Mouse (Mus musculus): ENCODE results near the gene M1ap. TPM values are rescaled to one million over a fixed set of nuclear protein-coding genes. Genes with fewer than 3 reads are reported as not detected.

M1ap gene
- total RNA-seq, 2 experiments from 2014 or later = 0.49 TPM; not detected in 1

- DNase-seq = no peak
Measured at GRCm38 (mm10) chr6:83034463-83035055, 87.9 kb downstream of the M1ap start.

DNA sequence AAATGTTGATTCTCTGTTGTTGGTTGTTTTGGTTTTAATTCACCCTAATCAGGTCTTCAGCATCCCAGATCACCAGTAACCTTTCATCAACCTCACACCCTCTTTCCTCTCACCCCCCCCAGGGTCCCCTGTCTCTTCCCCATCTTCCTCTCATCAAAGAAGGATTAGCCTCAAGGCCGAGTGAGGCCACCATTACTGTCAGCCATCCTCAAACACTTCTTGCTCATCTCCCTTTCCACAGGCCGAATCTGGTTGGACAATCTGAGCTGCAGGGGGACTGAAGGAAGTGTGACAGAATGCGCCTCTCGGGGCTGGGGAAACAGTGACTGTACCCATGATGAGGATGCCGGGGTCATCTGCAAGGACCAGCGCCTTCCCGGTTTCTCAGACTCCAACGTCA is 90.5 kb downstream of the M1ap start:
- DNase-seq = no peak

DNA sequence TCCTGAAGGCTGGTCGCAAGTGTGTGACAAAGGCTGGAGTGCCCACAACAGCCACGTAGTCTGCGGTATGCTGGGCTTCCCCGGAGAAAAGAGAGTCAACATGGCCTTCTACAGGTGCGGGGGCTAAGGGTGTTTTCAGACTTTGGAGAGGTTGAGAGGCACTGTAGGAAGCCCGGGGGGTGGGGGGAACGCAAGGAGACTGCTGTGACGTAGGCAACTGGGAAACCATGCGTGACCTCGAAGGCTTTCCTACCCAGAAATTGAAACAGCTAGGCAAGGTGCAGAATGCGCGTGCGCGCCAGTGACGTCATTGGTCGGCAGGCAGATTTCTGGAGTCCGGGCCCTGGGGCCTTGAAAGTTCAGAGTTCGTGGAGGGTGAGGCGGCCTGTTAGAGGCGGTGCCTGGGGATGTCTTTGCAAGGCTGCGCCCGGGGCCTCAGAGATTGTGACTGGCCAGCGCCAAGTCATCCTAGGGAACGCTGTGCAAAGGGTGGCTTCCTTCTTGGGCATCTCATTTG is 91.9 kb downstream of the M1ap start:
- DNase-seq = peak; percentile 95

- no peak for DNase-seq
Measured at GRCm38 (mm10) chr6:83040601-83041000, 93.9 kb downstream of the M1ap start.

GRCm38 (mm10) chr6:83043561-83043960 is 96.9 kb downstream of the M1ap start:
- no peak for DNase-seq

- DNase-seq = no peak
Measured at GRCm38 (mm10) chr6:83043993-83044392, 97.3 kb downstream of the M1ap start.

GRCm38 (mm10) chr6:83044742-83045141 is 98.0 kb downstream of the M1ap start:
- no peak for DNase-seq

DNA sequence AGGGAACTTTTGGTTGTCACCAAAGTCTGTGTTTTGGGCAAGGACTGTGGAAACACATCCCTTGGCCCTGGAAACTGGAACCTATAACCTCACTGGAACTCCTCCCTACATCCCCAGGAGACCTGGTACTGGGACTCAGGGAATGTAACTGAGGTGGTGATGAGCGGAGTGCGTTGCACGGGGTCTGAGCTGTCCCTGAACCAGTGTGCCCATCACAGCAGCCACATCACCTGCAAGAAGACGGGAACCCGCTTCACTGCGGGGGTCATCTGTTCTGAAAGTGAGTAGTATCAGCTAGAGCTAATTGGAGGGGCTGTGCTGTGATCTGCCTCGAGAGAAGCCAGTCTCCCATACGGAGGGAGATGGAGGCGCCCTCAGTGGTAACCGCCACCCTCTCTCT is 102.7 kb downstream of the M1ap start:
- no peak for DNase-seq

DNA sequence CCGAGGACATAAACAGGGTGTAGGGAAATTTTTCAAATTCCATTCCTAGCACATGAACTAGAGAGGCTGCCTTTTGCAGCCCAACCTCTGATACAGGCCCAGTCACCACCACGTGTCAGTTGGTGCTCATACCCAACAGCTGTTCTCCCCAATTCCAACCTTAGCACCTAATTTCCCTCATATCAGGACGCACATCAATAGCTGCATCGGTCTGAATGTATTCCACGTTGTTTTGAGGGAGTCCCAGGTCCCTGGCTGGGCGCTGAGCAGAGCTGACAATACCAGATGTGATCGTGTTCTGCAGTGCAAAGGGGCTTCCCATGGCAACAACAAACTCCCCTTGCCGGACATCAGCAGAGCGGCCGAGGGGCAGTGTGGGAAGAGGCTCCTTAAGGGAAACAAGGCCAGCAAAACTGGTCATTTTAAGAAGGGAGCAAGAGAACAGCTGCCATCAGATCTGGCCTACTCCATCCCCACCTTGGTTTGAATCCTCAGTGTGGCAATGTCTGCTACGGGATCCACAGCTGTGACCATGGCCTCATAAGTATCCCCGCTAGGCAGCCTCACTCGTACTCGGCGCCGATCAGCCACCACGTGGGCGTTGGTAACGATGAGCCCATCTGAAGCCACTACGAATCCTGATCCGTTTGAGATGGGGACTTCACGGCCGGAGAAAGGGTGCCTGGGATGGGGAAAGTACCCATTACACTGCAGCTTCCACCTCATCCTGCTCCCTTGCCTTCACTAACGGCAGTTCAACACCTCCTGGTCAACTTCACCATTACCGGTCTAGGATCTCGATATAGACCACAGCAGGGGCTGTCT is 106.6 kb downstream of the M1ap start:
- no peak for DNase-seq

DNA sequence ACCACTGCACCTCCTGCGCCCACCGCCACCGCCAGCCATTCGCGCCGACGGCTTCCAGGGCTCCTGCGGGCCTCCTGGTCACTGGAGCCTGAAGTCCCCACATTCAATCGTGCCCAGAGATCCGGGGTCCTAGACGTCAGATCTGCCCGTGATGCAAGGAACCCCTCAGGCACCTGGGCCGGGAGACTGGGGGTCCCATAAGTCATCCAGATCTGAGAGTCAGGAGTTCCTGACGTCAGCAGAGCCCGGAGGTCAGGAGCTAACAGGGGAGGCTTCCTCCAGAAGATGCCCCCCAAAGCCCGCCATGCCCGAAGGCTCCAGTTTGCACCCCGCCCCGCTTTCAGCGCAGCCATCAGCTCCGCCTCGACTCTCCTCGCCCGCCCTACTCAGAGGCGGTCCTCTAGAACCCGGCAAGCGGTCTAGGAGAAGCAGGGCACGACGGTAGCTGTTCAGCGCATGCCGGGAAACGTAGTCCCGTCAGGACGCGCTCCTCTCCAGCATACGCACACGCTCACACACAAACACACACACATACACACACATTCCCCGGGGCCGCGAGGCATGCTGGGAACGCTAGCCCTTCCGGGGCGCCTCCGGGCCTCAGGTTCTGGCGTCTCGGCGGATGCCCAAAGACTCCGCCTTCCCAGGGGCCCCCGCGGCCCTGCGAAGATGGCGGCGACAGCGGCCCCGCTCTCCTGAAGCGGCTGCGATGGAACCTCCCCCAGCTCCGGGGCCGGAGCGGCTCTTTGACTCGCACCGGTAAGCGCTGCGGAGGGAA is 107.6 kb downstream of the M1ap start, which contains the start of gene Aup1:
TSS of gene Aup1 (plus strand) at position 448 of the 778 bp plus-strand sequence.
- DNase-seq = peak; percentile 94

DNA sequence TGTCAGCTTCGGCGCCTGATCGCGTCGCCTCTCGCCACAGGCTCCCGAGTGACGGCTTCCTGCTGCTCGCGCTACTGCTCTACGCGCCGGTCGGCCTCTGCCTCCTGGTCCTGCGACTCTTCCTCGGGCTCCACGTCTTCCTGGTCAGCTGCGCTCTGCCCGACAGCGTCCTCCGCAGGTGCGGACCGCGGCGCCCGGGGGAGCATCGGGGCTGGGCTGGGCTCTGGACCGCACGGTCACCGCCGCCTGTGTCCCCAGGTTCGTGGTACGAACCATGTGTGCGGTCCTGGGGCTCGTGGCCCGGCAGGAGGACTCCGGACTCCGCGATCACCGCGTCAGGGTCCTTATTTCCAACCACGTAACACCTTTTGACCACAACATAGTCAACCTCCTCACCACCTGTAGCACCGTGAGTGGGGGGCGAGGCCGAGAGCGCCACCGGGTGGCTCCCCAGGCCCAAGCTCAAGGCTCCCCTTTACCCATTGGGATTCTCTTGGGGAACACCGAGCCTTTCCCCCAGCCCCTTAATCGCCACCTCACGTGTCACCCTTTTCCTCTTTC is 108.2 kb downstream of the M1ap start, which contains the start of gene Htra2:
TSS of gene Htra2 (minus strand) at position 403 of the 561 bp plus-strand sequence.
- DNase-seq = peak; percentile 40

- no peak for DNase-seq
Measured at GRCm38 (mm10) chr6:83057790-83058189, 111.1 kb downstream of the M1ap start, which contains the start of gene Dqx1. Gene Dqx1 (plus strand): TSS chr6:83057844.

DNA sequence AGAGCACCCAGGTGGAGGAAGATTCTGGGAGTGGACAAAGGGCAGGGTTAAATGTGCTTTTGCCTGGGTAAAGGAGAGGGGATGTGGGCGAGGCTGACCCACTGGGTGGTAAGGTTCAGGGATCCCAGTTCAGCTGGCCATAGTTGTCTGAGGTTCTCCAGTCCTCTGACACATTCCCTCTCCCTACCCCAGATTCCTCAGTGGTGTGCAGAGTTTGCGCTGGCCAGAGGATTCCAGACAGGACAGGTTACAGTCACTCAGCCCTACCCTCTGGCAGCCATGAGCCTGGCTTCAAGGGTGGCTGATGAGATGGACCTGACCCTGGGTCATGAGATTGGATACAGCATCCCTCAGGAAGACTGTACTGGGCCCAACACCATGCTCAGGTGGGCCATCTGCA is 112.0 kb downstream of the M1ap start:
- DNase-seq = no peak

GRCm38 (mm10) chr6:83065995-83066394 is 119.3 kb downstream of the M1ap start:
- no peak for DNase-seq

- DNase-seq = no peak
Measured at GRCm38 (mm10) chr6:83066441-83066840, 119.7 kb downstream of the M1ap start.

DNA sequence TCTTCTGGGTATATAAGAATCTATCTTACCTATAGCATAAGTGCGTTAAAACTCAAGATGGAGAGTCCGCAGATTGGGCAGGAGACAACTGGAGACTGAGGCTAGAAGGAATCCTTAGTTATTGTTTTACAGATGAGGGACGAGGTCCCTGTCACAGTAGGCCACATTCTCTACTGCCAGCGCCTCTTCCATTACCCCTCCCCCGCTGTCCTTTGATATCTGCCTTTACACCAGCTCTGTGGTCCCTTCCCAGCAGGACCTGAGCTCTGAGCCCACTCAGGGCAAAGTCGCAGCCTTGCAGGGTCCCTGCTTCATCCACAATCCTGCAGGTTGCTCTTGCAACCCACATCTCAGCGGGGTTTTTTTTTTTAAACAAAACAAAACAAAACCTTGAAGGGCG is 121.5 kb downstream of the M1ap start:
- no peak for DNase-seq

GRCm38 (mm10) chr6:83068706-83069487 is 122.2 kb downstream of the M1ap start:
- no peak for DNase-seq

DNA sequence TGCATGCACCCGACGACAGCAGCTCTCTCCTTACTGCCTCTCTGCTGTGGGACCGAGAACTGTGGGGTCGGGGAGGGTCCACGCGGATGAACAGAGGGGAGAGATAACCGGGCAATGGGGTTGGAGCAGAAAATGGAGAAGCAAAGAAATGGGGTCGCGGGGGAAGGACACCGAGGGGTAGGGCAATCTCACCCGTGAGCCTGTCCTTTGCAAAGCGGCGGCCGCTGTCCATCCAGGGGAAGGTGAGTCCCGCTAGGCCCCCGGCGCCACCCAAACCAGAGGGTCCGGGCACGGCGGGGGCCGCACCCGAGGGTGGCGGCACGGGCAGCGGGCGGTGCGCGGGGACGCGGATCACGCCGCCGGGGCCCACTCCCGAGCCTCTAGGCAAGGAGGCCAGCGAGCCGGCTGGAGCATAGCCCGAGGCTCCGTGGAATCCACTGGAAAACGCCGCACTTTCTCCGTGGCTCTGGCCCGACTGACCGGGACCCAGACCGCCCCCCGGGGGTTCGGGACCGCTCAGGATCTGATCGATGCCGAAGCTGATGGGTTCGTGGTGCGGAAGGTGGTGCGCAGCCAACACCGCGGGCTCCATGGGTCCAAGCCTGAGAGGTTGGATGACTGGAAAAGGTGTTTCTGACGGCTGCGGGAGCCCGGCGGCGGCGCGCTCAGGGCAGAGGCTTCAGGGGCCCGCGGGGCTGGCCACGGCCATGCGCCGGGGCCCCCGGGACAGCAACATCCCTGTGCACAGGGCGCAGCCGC is 123.0 kb downstream of the M1ap start:
- peak; percentile 36 for DNase-seq

- no peak for DNase-seq
Measured at GRCm38 (mm10) chr6:83070247-83070310, 123.4 kb downstream of the M1ap start, which contains the start of gene Tlx2. Gene Tlx2 (minus strand): TSS chr6:83070293.

GRCm38 (mm10) chr6:83070311-83071219 is 123.9 kb downstream of the M1ap start:
- DNase-seq = peak; percentile 28

Measured in gastrocnemius, postnatal 10 days (tissue).